Mouse (Mus musculus) thymus, adult 2 months (tissue): ENCODE results near the gene Otp.

Experiments used
- CTCF ChIP-seq: fragments of 200-500 bp; IDR thresholded peaks from 2 replicates; pipeline ENCODE4 v1.5.1; 2012; ENCODE audit warnings: mild to moderate bottlenecking, control low read depth, low read length, moderate library complexity, borderline replicate concordance; ENCODE audit not compliant: control insufficient read depth, poor library complexity, insufficient read depth; ENCODE audit errors: extremely low read depth
- POLR2A ChIP-seq: fragments of 200-500 bp; IDR thresholded peaks from 2 replicates; pipeline ENCODE4 v1.6.1; 2012; ENCODE audit warnings: mild to moderate bottlenecking, low read length, control low read depth, moderate library complexity; ENCODE audit not compliant: control insufficient read depth, poor library complexity, insufficient read depth; ENCODE audit errors: extremely low read depth

DNA sequence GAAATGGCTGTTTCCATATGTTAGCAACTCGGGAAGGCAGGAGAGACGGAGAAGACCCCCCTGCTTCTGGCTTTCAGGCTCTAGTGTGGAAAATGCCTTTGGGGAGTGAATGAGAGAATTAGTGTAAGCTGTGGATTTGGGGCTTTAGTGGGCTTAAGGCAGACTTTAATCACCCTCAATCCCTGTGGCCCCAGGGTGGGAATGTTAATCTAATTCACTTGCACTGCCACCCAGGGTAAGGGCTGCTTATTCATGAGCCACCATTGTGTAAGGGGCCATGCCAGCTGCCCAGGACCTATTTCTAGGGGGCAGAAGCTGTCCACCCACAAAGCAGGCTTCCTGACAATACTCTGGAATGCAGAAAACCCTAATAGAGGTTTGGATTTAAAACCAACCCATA is 8.5 kb upstream of the Otp start:
- TF ChIP-seq CTCF, result no peak
- TF ChIP-seq POLR2A, result no peak
